Mouse (Mus musculus): Measurements from ENCODE around the gene Olfr693.
"Not testable (repeated sequence)": the region's sequence is repeated elsewhere in the genome, so short reads cannot be mapped to it uniquely, and the experiment has no call there.

Gene Olfr693

GRCm38 (mm10) chr7:106680484-106680883 is at the start of gene Olfr693:
Olfr693 (minus strand) TSS chr7:106680584.
- no peak for DNase-seq (ENCODE audit: low spot score in 2 of 2)

GRCm38 (mm10) chr7:106725654-106726053 is 45.3 kb upstream of the Olfr693 start:
- DNase-seq (ENCODE audit: low spot score in 2 of 2), result not testable (repeated sequence)

- DNase-seq (ENCODE audit: low spot score in 2 of 2), result no peak
These were observed 35.9 kb upstream of the Olfr693 start, which contains the start of gene Olfr695 for GRCm38 (mm10) chr7:106716296-106716695. Olfr695 (minus strand) TSS chr7:106716396.

- no peak for DNase-seq (ENCODE audit: low spot score in 2 of 2)
These were observed 31.1 kb upstream of the Olfr693 start for GRCm38 (mm10) chr7:106711463-106711862.

GRCm38 (mm10) chr7:106707705-106708104 is 27.3 kb upstream of the Olfr693 start:
- not testable (repeated sequence) for DNase-seq (ENCODE audit: low spot score in 2 of 2)

GRCm38 (mm10) chr7:106696891-106697290 is 16.5 kb upstream of the Olfr693 start:
- DNase-seq (ENCODE audit: low spot score in 2 of 2), result no peak

- no peak for DNase-seq (ENCODE audit: low spot score in 2 of 2)
These were observed 12.6 kb upstream of the Olfr693 start for GRCm38 (mm10) chr7:106692976-106693375.

GRCm38 (mm10) chr7:106691714-106692113 is 11.3 kb upstream of the Olfr693 start, which contains the start of gene Olfr694:
Olfr694 (minus strand) TSS chr7:106691814.
- no peak for DNase-seq (ENCODE audit: low spot score in 2 of 2)

GRCm38 (mm10) chr7:106685382-106685781 is 5.0 kb upstream of the Olfr693 start:
- no peak for DNase-seq (ENCODE audit: low spot score in 2 of 2)

GRCm38 (mm10) chr7:106652344-106652652 is 28.1 kb downstream of the Olfr693 start:
- no peak for DNase-seq (ENCODE audit: low spot score in 2 of 2)

- DNase-seq (ENCODE audit: low spot score in 2 of 2), result no peak
These were observed 28.6 kb downstream of the Olfr693 start for GRCm38 (mm10) chr7:106651555-106652343.

GRCm38 (mm10) chr7:106649774-106650173 is 30.6 kb downstream of the Olfr693 start:
- DNase-seq (ENCODE audit: low spot score in 2 of 2), result no peak

GRCm38 (mm10) chr7:106645261-106645660 is 35.1 kb downstream of the Olfr693 start:
- DNase-seq (ENCODE audit: low spot score in 2 of 2), result no peak

GRCm38 (mm10) chr7:106644222-106644870 is 36.0 kb downstream of the Olfr693 start:
- DNase-seq (ENCODE audit: low spot score in 2 of 2), result no peak

GRCm38 (mm10) chr7:106640839-106641238 is 39.5 kb downstream of the Olfr693 start:
- no peak for DNase-seq (ENCODE audit: low spot score in 2 of 2)

- no peak for DNase-seq (ENCODE audit: low spot score in 2 of 2)
These were observed 44.8 kb downstream of the Olfr693 start for GRCm38 (mm10) chr7:106635560-106635959.
